Mouse (Mus musculus): ENCODE results near the gene Myo1h.

Gene Myo1h

GRCm38 (mm10) chr5:114296693-114297631 is 8.0 kb downstream of the Myo1h start:
- DNase-seq = no peak

- no peak for DNase-seq
These were observed 9.4 kb downstream of the Myo1h start for GRCm38 (mm10) chr5:114298212-114298894.

GRCm38 (mm10) chr5:114299156-114299855 is 10.3 kb downstream of the Myo1h start:
- DNase-seq = no peak

DNA sequence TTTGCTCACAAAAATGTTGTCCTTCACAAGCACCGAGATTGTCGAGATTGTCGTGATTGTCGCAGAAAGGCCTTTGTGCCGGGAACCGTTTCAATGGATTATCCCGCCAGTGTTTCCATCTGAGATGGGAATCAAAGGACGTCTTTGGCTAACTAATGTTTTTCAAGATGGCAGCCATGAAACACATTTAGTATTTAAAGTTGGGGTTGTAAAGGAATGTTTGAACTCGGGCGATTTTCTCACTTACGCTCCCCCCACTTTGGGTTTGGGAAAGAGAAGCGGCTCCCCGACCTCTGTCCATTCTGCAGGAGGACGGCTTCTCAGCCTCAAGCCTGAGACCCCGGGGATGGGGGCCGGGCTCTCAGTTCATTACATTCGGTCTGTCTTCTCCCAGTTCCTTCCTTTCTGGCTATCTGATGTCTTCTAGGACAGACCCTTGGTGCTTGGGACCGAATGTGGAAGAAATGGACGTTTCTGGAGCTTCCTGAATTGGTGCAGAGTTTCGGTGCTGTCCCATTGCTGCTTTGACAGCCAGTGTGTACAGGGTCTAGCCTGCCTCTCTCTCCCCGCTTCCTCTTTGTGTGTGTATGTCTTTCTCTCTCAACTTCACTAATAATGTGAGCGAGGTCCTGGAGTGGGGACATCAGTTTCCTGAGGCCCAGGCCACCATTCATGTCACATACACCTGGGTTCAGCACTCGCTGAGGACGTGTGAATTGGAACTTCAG is 11.1 kb downstream of the Myo1h start:
- no peak for DNase-seq

DNA sequence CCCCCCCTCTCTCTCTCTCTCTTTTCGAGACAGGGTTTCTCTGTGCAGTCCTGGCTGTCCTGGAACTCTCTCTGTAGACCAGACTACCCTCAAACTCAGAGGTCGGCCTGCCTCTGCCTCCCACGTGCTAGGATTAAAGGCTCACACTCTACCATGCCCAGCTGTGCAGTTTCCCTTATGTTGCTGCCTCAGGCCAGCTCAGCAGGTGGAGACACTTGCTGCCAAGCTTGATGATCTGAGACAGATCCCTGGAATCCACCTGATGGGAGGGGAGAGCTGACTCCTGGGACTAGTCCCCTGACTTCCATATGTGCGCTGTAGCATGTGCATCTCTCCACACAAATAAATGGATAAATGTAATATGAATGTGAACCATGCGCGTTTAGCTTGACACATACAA is 14.2 kb downstream of the Myo1h start:
- DNase-seq = no peak

GRCm38 (mm10) chr5:114306496-114306895 is 17.5 kb downstream of the Myo1h start:
- no peak for DNase-seq

DNA sequence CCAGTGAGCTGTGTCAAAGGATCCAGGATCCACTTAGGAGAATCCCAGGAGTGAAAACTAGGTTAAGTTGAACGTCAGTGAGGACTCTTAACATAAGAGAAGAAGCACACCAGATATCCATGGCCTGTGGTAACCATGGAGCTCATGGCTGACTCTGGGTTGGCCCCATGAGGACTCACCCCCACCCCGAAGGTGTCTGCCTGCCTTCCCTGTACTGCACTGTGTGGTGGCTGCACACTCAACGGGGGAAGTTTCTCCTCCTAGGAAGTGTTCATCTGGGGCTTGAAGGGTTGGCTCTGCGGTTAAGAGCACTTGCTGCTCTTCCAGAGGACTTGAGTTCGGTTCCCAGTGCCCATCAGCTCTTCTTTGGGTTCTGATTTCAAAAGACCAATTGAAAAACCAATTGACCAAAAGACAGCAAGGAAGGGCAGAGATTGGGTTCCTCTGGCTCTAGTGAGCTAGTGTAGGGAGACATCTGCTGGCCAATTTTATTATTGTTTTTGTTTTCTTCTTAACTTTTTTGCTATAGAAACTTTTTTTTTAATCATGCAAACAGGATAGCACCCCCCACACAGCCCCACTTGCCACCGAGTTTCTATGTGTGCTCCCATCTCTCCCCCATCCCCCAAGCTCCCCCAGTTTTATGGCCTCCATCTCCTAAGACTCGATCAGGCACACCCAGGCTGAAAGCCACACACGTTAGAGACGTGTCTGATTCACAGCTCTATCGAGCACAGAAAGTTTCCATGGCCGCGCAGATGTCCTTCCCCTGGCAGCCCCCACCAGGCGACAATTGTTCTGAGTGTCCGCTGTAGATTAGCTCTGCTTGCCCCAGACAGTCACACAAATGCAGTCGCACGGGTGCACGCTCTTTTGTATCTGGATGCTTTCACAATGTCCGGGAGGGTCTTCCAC is 20.1 kb downstream of the Myo1h start:
- no peak for DNase-seq

DNA sequence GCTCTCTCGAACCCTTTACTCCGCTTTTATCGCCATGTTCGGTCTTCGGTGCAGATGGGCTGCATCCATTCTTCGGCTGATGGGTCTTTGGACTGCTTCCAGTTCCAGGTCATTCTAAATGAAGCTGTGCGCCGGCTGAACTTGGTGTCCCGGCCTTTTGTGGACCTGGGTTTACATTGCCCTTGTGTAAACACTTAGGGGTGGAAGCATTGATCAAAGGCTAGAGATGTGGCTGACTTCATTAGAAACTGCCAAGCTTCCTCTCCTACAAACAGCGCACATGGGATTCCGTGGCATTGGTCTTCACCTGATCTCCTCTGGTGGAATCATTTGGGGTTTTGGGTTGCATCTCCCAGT is 20.7 kb downstream of the Myo1h start:
- DNase-seq = no peak

DNA sequence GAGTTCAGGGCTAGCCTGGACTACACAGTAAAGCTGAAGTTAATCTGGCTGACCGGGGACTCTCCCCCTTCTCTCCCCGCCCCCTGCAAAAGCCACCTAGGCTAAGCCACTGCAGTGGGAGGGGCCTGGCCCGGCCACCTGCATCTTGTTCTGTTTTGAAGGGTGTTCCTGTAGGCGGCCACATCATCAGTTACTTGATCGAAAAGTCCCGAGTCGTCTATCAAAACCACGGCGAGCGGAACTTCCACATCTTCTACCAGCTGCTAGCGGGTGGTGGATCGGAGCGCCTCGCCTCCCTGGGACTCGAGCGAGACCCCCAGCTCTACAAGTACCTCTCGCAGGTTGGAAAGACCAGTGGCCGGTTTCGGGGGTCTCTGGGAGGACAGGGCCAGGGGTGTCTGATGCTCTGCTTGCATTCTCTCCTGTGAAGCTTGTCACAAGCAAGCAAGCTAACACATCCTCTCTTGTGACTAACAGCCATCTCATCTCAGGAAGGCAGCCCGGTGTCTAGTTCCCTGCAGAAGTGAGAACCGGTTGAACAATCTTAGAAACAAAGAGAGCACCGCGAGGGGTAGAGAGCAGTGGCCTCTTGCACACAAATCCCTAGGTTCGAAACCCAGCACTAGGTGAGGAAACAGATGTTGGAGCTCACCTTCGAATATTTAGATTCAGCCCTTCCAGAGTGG is 34.3 kb downstream of the Myo1h start:
- no peak for DNase-seq

DNA sequence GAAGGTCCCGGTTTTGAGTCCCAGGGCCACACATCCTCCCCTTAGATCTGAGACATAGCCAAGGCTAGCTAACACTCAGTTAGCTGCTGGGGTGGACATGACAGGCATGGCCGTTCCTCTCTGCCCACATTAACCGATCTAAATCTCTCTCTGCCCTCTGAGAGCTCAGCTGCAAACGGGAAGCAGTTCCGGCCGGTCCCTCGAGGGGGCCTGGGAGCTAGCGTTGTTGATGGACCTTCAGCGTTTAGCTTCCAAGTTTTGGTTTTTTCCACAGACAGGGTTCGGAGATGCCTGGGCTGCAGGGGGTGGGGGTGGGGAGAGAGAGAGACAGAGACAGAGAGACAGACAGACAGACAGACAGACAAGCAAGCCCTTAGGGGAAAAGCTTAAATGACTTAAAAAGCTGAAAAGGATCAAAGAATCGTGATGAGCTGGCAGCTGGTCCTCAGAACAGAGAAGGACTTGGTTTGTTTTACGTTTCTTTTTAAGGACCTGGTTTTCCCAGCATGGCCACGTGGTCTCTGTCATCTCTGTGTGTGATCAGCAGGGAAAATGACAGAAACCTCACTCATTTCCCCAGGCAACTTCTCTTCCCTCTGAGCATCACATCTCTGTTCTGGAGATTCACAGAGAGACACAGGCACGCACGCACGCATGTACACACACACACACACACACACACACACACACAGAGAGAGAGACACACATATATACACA is 35.0 kb downstream of the Myo1h start:
- peak; percentile 17 for DNase-seq

DNA sequence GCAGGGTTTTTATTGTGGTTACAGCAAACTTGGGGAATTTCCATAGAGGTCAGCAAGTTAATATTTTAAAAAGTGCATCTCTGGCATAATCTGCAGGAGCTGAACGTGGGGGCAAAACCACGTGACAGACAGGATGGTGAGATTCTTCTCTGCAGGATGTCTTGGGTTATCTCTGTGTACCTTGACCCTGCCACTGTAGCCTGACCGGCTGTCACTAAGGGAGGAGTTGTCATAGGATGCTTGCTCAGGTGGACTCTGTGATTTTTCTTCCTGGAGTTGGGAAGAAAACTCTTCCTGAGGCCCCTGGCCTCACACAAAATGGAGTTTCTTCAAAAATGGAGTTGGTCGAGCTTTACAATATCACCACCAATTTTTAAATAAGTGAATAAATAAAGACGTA is 54.0 kb downstream of the Myo1h start:
- no peak for DNase-seq

DNA sequence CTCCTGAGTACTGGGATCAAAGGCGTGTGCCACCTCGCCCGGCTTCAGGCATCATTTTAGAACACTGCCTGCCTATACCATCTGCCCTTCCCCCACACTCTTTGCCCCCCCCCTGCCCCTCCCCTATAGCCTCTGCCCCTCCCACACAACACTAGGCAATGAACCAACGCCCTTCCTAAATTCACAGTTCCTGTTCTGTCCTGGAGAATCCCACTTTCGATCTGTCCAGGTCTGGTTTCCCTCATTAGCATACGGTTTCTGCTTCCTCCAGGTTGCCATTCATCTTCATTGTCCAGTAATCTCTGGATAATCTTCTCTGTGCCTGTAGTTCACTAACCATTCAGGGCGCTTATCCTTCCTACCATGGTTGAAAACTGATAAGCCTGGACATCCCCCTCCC is 54.6 kb downstream of the Myo1h start:
- no peak for DNase-seq

- DNase-seq = peak; percentile 76
These were observed 56.6 kb downstream of the Myo1h start for GRCm38 (mm10) chr5:114345538-114345937.

DNA sequence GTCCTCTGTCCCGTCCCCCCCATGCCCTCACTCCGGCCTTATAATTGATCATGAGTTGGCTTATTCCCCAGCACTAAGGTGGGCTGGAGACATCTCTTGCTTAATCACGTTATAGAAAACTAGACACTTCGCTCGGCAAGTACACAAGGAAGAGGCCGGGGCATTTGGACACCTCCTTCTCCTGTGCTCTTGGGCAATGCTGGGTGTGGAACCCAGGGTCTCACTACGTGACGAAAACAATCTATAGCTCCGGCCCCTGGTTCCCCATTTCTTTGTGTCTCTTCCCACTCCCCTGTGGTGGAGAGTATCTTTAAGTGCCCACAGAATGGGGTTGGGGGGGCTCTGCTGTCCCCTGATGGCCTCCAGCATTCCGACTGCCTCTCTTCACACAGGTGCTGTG is 58.0 kb downstream of the Myo1h start:
- DNase-seq = no peak

DNA sequence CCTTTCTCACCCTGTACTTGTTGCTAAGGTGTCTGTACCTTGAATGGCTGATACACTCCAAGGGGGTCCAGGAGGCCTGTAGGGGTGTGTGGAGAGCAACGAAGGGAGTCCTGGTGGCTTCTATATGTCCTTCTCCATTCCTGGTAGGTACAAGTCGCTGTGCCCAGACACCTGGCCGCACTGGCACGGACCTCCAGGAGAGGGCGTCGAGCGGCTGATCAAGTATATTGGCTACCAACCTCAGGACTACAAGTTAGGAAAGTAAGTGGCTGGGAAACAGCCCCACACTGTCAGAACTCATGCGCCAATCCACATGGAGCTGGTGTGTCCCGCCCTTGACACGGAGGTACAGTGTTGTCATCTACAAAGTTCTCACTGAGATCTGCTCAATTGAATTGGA is 62.5 kb downstream of the Myo1h start:
- no peak for DNase-seq

- DNase-seq = peak; percentile 77
These were observed 67.4 kb downstream of the Myo1h start for GRCm38 (mm10) chr5:114356250-114356935.

DNA sequence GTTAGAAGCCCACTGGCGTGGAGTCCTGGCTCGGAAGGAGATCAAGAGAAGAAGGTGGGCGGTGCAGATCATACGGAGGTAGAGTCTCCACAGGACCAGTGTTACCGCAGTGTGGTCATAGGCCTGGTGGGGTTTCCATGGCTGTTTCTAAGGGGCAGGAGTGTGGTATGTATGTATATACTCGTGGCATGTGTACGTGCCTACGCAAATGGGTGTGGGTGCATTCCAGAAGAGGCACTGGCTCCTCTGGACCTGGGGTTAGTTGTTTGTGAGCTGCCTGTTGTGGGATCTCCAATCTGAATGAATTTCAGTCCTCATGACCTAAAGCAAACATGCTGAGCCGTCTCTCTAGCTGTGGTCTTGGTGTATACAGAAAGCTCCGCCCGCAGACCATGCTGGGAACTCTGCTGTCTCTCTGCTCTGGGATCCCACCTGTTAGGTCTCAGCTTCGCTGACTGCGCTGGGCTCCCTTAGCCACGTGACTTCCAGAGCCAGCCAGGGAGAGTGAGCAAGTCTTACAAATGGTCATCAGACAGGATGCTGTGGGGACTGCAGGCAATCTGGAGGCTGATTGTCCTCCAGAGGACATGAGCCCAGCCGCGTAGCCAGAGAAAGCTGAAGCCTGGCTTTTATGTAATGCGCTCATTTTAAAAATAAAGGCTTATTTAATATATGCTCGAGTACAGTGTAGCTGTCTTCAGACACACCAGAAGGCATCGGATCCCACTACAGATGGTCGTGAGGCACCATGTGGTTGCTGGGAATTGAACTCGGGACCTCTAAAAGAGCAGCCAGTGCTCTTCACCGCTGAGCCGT is 68.2 kb downstream of the Myo1h start:
- no peak for DNase-seq

GRCm38 (mm10) chr5:114358833-114359232 is 69.9 kb downstream of the Myo1h start:
- no peak for DNase-seq

- no peak for DNase-seq
These were observed 70.6 kb downstream of the Myo1h start for GRCm38 (mm10) chr5:114359586-114359985.

Data from liver (tissue).